Mouse (Mus musculus): Measurements from ENCODE around the gene Asmt. TPM values are rescaled to one million over a fixed set of nuclear protein-coding genes. Genes with fewer than 3 reads are reported as not detected.

The Asmt gene
- not detected for total RNA-seq (2021)
- long read RNA-seq, experiment 1: 0 reads
- long read RNA-seq, experiment 2: 0 reads

DNA sequence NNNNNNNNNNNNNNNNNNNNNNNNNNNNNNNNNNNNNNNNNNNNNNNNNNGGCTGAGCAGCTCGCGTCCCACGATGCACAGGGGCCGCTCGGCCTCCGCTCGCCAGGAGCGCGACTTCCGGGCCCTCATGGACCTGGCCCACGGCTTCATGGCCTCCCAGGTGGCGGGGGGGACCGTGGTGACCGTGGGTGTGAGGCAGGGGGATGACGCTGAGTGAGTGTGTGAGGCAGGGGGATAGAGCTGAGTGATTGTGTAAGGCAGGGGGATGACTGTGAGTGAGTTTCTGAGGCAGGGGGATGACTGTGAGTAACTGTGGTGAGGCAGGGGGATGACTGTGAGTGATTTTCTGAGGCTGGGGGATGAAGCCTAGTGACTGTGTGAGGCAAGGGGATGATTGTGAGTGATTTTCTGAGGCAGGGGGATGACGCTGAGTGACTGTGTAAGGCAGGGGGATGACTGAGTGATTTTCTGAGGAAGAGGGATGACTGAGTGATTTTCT is at the start of gene Asmt:
Gene Asmt (plus strand): TSS at position 51 of the 499 bp plus-strand sequence.
- no peak for DNase-seq (ENCODE audit: low spot score)

DNA sequence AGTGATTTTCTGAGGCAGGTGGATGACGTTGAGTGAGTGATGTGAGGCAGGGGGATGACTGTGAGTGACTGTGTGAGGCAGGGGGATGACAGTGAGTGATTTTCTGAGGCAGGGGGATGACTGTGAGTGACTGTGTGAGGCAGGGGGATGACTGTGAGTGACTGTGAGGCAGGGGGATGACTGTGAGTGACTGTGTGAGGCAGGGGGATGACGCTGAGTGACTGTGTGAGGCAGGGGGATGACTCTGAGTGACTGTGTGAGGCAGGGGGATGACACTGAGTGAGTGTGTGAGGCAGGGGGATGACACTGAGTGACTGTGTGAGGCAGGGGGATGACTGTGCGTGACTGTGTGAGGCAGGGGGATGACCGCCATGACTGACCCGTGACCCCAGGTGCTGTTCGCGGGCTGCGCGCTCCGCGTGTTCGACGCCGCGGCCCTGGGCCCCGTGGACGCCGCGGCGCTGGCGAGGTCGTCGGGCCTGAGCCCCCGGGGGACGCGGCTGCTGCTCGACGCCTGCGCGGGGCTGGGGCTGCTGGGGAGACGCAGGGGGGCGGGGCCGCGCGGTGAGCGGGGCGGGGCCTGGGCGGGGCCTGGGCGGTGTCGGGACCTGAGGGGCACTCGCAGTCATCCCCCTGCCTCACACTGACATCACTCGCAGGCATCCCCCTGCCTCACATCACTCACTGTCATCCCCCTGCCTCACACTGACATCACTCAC is 948 bp downstream of the Asmt start:
- no peak for DNase-seq (ENCODE audit: low spot score)

DNA sequence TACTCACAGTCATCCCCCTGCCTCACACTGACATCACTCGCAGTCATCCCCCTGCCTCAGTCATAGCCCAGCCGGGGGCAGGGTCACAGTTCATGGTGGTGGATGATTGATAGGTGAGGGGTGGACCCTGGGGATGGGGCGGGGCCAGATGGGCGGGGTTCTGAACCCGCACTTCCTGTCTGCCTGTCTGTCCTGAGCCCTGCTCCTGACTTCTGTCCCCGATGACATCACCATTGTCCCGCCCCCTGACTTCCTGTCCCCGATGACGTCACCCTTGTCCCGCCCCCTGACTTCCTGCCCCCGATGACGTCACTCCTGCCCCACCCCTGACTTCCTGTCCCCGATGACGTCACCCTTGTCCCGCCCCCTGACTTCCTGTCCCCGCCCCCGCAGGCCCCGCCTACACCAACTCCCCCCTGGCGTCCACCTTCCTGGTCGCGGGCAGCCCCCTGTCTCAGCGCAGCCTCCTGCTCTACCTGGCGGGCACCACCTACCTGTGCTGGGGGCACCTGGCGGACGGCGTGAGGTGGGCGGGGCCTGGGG is 1.9 kb downstream of the Asmt start:
- DNase-seq (ENCODE audit: low spot score): no peak

DNA sequence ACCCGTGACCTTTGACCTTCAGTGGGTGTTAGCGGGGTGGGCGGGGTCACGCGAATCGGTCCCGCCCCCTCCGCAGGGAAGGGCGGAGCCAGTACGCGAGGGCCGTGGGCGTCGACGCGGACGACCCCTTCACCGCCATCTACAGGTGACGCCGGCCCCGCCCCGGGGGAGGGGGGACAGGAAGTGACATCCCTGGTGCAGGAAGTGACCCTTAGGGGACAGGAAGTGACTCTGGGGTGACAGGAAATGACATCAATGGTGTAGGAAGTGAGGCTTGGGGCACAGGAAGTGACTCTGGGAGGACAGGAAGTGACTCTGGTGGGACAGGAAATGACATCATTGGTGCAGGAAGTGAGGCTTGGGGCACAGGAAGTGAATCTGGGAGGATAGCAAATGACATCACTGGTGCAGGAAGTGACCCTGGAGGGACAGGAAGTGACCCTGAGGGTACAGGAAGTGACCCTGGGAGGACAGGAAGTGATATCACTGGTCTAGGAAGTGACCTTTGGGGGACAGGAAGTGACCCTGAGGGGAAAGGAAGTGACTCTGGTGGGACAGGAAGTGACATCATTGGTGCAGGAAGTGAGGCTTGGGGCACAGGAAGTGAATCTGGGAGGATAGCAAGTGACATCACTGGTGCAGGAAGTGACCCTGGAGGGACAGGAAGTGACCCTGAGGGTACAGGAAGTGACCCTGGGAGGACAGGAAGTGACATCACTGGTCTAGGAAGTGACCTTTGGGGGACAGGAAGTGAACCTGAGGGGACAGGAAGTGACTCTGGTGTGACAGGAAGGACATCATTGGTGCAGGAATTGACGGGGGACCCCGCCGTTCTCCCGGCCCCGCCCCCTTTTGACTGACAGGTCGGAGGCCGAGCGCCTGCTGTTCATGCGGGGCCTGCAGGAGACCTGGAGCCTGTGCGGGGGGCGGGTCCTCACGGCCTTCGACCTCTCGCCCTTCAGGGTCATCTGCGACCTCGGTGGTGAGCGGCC is 2.7 kb downstream of the Asmt start:
- peak; percentile 3 for DNase-seq (ENCODE audit: low spot score)

DNA sequence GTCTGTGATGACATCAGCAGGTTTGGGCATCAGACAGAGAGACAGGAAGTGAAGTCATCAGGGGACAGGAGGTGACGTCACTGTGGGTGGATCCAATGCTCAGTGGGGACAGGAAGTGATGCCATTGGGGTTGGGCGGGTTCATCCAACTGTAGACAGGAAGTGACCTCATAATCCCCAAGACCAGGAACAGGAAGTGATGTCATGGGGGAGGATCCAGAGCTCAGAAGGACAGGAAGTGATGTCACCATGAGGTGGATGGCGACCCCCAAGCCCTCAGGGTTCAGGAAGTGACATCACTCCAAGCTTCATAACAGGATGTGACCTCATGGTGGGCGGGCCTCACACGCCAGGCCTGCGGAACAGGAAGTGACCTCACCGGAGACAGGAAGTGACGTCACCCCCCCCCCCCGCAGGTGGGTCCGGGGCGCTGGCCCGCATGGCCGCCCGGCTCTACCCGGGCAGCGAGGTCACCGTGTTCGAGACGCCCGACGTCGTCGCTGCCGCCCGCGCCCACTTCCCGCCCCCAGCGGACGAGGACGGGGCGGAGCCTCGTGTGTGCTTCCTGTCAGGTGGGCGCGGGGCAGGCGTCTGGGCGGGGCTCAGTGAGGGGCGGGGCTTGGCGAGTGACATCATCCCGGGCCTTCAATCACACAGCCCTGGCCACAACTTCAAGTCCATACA is 3.6 kb downstream of the Asmt start:
- no peak for DNase-seq (ENCODE audit: low spot score)

DNA sequence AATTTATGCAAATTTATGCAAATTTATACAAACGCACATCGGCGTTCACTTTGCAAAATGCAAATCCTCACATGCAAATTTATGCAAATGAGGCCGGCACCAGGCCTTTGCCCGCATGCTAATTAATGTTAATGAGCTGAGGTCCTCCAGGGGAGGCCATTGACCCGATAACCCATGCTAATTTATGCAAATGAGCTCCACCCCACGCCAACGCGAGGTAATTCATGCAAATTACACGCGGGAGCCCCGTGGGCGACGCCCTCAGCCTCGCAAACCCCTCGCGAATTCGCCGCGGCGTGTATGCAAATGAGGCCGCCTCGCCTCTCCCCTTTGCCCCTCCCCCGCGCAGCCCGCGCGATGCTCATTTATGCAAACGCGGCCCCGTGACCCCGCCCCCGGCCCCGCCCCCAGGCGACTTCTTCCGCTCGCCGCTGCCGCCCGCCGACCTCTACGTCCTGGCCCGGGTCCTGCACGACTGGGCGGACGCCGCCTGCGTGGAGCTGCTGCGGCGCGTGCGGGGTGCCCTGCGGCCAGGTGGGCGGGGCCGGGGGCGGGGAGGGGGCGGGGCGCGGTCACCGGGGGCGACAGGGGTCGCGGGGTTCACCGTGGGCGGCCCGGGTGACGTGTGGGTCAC is 4.3 kb downstream of the Asmt start:
- no peak for DNase-seq (ENCODE audit: low spot score)

DNA sequence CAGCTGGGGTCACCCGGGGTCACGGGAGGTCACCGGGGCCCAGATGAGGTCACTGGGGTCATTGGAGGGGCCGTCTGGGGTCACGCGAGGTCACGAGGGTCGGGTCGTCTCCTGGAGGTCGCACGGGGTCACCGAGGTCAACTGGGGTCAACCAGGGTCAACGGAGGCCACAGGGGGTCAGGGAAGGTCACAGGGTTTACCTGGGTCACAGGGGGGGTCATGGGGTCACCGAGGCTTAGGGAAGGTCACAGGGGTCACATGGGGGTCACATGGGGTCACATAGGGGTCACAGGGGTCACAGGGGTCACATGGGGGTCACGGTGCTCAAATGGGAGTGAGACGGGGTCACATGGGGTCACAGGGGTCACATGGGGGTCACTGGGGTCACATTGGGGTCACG is 4.8 kb downstream of the Asmt start:
- no peak for DNase-seq (ENCODE audit: low spot score)

DNA sequence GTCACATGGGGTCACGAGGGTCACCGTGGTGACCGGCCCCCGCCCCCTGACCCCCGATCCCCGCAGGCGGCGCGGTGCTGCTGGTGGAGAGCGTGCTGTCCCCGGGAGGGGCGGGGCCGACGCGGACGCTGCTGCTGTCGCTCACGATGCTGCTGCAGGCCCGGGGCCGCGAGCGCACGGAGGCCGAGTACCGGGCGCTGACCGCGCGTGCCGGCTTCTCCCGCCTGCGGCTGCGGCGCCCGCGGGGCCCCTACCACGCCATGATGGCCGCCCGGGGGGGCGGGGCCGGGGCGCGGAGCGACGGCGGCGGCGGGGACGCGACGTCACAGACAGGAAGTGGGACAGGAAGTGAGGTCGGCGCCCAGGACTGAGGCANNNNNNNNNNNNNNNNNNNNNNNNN is 5.2 kb downstream of the Asmt start:
- DNase-seq (ENCODE audit: low spot score): no peak

All from gastrocnemius, adult 18-20 months (tissue).